ENCODE assay signal across 10 mouse cellular contexts in the genomic region with DNA sequence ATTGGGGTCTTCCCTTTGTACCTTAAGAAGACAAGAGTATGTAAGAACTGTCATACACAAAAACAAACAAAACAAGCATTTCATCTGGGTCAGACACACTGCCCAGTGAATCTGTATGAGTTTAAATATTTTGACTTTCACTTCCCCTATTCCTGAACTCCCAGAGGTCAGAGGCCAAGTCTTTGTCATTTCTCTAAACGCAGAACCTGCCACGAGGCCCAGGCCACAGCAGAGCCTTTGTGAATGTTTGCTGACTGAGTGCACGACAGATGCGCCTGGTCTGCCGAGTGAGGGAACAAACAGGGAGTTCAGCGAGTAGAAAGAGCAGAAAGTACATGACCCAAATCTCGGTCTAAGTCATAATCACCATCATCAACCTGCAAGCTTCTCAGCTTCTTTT. TPM values are rescaled to one million over a fixed set of nuclear protein-coding genes. Genes with fewer than 3 reads are reported as not detected.
DNase-seq lines count a peak whose midpoint lies in the region; ATAC-seq and TF ChIP-seq lines count a peak whose summit lies in the region.
"Had no signal": no experiment of that assay in that cellular context is flagged by ENCODE, and none has a peak within 500 bp of the region (broad histone marks: within the 10 kb centered on the region; RNA-seq: fewer than 3 reads in every experiment).

No protein-coding gene starts in this region.

- H3K36me3 ChIP-seq in intestine, embryonic 14.5 days (ENCODE audit: control insufficient read depth, insufficient read depth, low read length), result peaks cover 11% of the 10 kb centered on the region; the same call in 1 of the 2 replicates
- H3K36me3 ChIP-seq in intestine, embryonic 15.5 days, result no peaks in the 10 kb centered on the region
- no peaks in the 10 kb centered on the region for H3K36me3 ChIP-seq in lung, embryonic 14.5 days (ENCODE audit: insufficient read depth)
- H3K36me3 ChIP-seq in neural tube, embryonic 11.5 days (ENCODE audit: control insufficient read depth, insufficient read depth, low read length), result no peaks in the 10 kb centered on the region
- H3K36me3 ChIP-seq in heart, embryonic 12.5 days, result peaks cover 6% of the 10 kb centered on the region; the same call in 1 of the 2 replicates

- no peak for ATAC-seq in intestine, embryonic 14.5 days (replicated peaks; ENCODE audit: low FRiP score, low TSS enrichment, low read depth)
- no peak for ATAC-seq in intestine, embryonic 15.5 days
- ATAC-seq in common myeloid progenitor, adult 5-6 weeks (replicated peaks; ENCODE audit: low read depth, poor library complexity, severe bottlenecking), result peak; percentile 62
- ATAC-seq in lung, embryonic 14.5 days (ENCODE audit: insufficient read depth), result no peak
- no peak for ATAC-seq in neural tube, embryonic 11.5 days (ENCODE audit: insufficient read depth, low FRiP score, low TSS enrichment)
- ATAC-seq in heart, embryonic 12.5 days (ENCODE audit: insufficient number of reproducible peaks, low FRiP score), result no peak

- no peaks in the 10 kb centered on the region for H3K27me3 ChIP-seq in intestine, embryonic 14.5 days (replicated peaks; ENCODE audit: control insufficient read depth, insufficient read depth, low read length)
- H3K27me3 ChIP-seq in intestine, embryonic 15.5 days (replicated peaks), result no peaks in the 10 kb centered on the region
- no peaks in the 10 kb centered on the region for H3K27me3 ChIP-seq in lung, embryonic 14.5 days (ENCODE audit: insufficient read depth, low read length)
- no peaks in the 10 kb centered on the region for H3K27me3 ChIP-seq in neural tube, embryonic 11.5 days (ENCODE audit: control insufficient read depth, insufficient read depth, low read length)
- H3K27me3 ChIP-seq in heart, embryonic 12.5 days (replicated peaks), result no peaks in the 10 kb centered on the region

- H3K4me3 ChIP-seq in intestine, embryonic 14.5 days (ENCODE audit: low read depth, low read length), result no peak overlapping the region
- no peak overlapping the region for H3K4me3 ChIP-seq in intestine, embryonic 15.5 days (replicated peaks)
- no peak overlapping the region for H3K4me3 ChIP-seq in lung, embryonic 14.5 days (ENCODE audit: low read depth, low read length)
- no peak overlapping the region for H3K4me3 ChIP-seq in neural tube, embryonic 11.5 days (ENCODE audit: low read depth, low read length)
- H3K4me3 ChIP-seq in heart, embryonic 12.5 days, result no peak overlapping the region

- peaks cover 31% of the 10 kb centered on the region for H3K4me1 ChIP-seq in intestine, embryonic 14.5 days (replicated peaks; ENCODE audit: control insufficient read depth, insufficient read depth, low read length)
- peaks cover 43% of the 10 kb centered on the region for H3K4me1 ChIP-seq in intestine, embryonic 15.5 days (replicated peaks)
- H3K4me1 ChIP-seq in lung, embryonic 14.5 days (ENCODE audit: insufficient read depth), result 0 out of 2 replicates have a peak, but pooled peaks cover 3% of the 10 kb centered on the region
- H3K4me1 ChIP-seq in neural tube, embryonic 11.5 days (ENCODE audit: control insufficient read depth, insufficient read depth, low read length), result peaks cover 32% of the 10 kb centered on the region
- peaks cover 40% of the 10 kb centered on the region for H3K4me1 ChIP-seq in heart, embryonic 12.5 days (replicated peaks)

- no peak overlapping the region for H3K27ac ChIP-seq in intestine, embryonic 14.5 days (ENCODE audit: low read depth)
- no peak overlapping the region for H3K27ac ChIP-seq in intestine, embryonic 15.5 days
- H3K27ac ChIP-seq in lung, embryonic 14.5 days (ENCODE audit: low read depth), result no peak overlapping the region
- no peak overlapping the region for H3K27ac ChIP-seq in neural tube, embryonic 11.5 days (ENCODE audit: low read depth, low read length)
- H3K27ac ChIP-seq in heart, embryonic 12.5 days (ENCODE audit: poor library complexity, severe bottlenecking), result no peak overlapping the region

- no peak overlapping the region for H3K4me2 ChIP-seq in intestine, embryonic 14.5 days (ENCODE audit: low read length)
- no peak overlapping the region for H3K4me2 ChIP-seq in intestine, embryonic 15.5 days (replicated peaks)
- no peak overlapping the region for H3K4me2 ChIP-seq in lung, embryonic 14.5 days
- no peak overlapping the region for H3K4me2 ChIP-seq in neural tube, embryonic 11.5 days (ENCODE audit: low read depth)
- no peak overlapping the region for H3K4me2 ChIP-seq in heart, embryonic 12.5 days

- no peak overlapping the region for H3K9ac ChIP-seq in intestine, embryonic 14.5 days (ENCODE audit: low read length)
- no peak overlapping the region for H3K9ac ChIP-seq in intestine, embryonic 15.5 days
- H3K9ac ChIP-seq in lung, embryonic 14.5 days, result no peak overlapping the region
- no peak overlapping the region; the same call in 1 of the 2 replicates for H3K9ac ChIP-seq in neural tube, embryonic 11.5 days (ENCODE audit: low read length)
- no peak overlapping the region for H3K9ac ChIP-seq in heart, embryonic 12.5 days

- DNase-seq in intestine, embryonic 14.5 days (ENCODE audit: low spot score), result peak; percentile 50
- peak; percentile 39 for DNase-seq in lung, embryonic 14.5 days
- DNase-seq in neural tube, embryonic 11.5 days (ENCODE audit: low spot score), result peak; percentile 48
- no peak for DNase-seq in frontal cortex, postnatal 36 days (ENCODE audit: low spot score in 2 of 2)
- no peak for DNase-seq in layer of hippocampus, adult 18-20 months (ENCODE audit: low spot score in 2 of 2)
- DNase-seq: adrenal gland, adult 2 months; right cerebral cortex, adult 18-20 months had no signal

- H3K9me3 ChIP-seq in intestine, embryonic 14.5 days (ENCODE audit: control insufficient read depth, low read length), result no peaks in the 10 kb centered on the region
- H3K9me3 ChIP-seq in intestine, embryonic 15.5 days, result no peaks in the 10 kb centered on the region
- no peaks in the 10 kb centered on the region for H3K9me3 ChIP-seq in lung, embryonic 14.5 days (ENCODE audit: low read depth, low read length)
- no peaks in the 10 kb centered on the region for H3K9me3 ChIP-seq in neural tube, embryonic 11.5 days (ENCODE audit: control insufficient read depth, low read length)
- no peaks in the 10 kb centered on the region for H3K9me3 ChIP-seq in heart, embryonic 12.5 days (replicated peaks)

- TF ChIP-seq CTCF in lung, embryonic 14.5 days (IDR thresholded peaks at IDR 0.05; ENCODE audit: low read depth), result no peak

- WGBS in intestine, embryonic 14.5 days, result 27% methylated on average over 7 of the region's 7 CpGs
- 26% methylated on average over 7 of the region's 7 CpGs for WGBS in intestine, embryonic 15.5 days
- WGBS in lung, embryonic 14.5 days, result 31% methylated on average over 7 of the region's 7 CpGs
- WGBS in neural tube, embryonic 11.5 days, result 14% methylated on average over 7 of the region's 7 CpGs
- WGBS in heart, embryonic 12.5 days, result 55% methylated on average over 7 of the region's 7 CpGs

RNA-seq across cellular contexts. Expression of gene Tbxas1, which starts 4.2 kb away (rescaled TPM):
- 2.1 and 2.4 TPM in 2 replicates for polyA plus RNA-seq in intestine, embryonic 14.5 days (2014; fragmentation: Nextera tagmentation; extraction: Ambion mirVana)
- polyA plus RNA-seq in intestine, embryonic 15.5 days (2015; fragmentation: Nextera tagmentation; extraction: Ambion mirVana), result 3.4 and 4.0 TPM in 2 replicates
- total RNA-seq in common myeloid progenitor, adult 5-6 weeks (2017), result 23.1 and 33.0 TPM in 2 replicates
- 2.7 and 3.4 TPM in 2 replicates for polyA plus RNA-seq in lung, embryonic 14.5 days (2014; fragmentation: Nextera tagmentation; extraction: Ambion mirVana)
- 1.5 and 2.8 TPM in 2 replicates for polyA plus RNA-seq in neural tube, embryonic 11.5 days (2014; fragmentation: Nextera tagmentation; extraction: Ambion mirVana)
- total RNA-seq in layer of hippocampus, adult 18-20 months (2021), result 1 to 10 TPM; 1.9 to 2.7 TPM
- polyA plus RNA-seq in heart, embryonic 12.5 days (2016; fragmentation: Nextera tagmentation; extraction: Ambion mirVana), result 3.4 and 4.0 TPM in 2 replicates

RNA-seq across cellular contexts. Expression of gene Hipk2, which starts 4.9 kb away (rescaled TPM):
- polyA plus RNA-seq in intestine, embryonic 14.5 days (2014; fragmentation: Nextera tagmentation; extraction: Ambion mirVana), result 24.7 and 27.9 TPM in 2 replicates
- 20.2 and 23.3 TPM in 2 replicates for polyA plus RNA-seq in intestine, embryonic 15.5 days (2015; fragmentation: Nextera tagmentation; extraction: Ambion mirVana)
- total RNA-seq in common myeloid progenitor, adult 5-6 weeks (2017), result 10.3 and 16.4 TPM in 2 replicates
- polyA plus RNA-seq in lung, embryonic 14.5 days (2014; fragmentation: Nextera tagmentation; extraction: Ambion mirVana), result 18.2 and 20.8 TPM in 2 replicates
- polyA plus RNA-seq in neural tube, embryonic 11.5 days (2014; fragmentation: Nextera tagmentation; extraction: Ambion mirVana), result 26.7 and 30.6 TPM in 2 replicates
- 10 to 100 TPM; 63.8 to 66.2 TPM for total RNA-seq in layer of hippocampus, adult 18-20 months (2021)
- 12.5 and 15.2 TPM in 2 replicates for polyA plus RNA-seq in heart, embryonic 12.5 days (2016; fragmentation: Nextera tagmentation; extraction: Ambion mirVana)

Comparison
In these comparisons a context has a peak if more than half of its experiments do, and no peak if none do; other contexts are left out.
1. DNase-seq: peak in intestine, embryonic 14.5 days (single experiment), lung, embryonic 14.5 days (single experiment) and neural tube, embryonic 11.5 days (single experiment); none in frontal cortex, postnatal 36 days (0 of 2) and layer of hippocampus, adult 18-20 months (0 of 2).